Mouse (Mus musculus) liver, adult 2 months (tissue): ENCODE measurements around the gene Arhgef16.

Experiments used
- CTCF ChIP-seq: fragments of 200-500 bp; IDR thresholded peaks from 2 replicates; pipeline ENCODE4 v1.5.1; 2011; ENCODE audit warnings: low read depth, low read length, control low read depth
- POLR2A ChIP-seq: fragments of 200-500 bp; IDR thresholded peaks from 2 replicates; pipeline ENCODE4 v1.6.1; 2011; ENCODE audit warnings: low read length, control low read depth; ENCODE audit not compliant: insufficient read depth; ENCODE audit errors: extremely low read depth

GRCm38 (mm10) chr4:154325410-154325809, 23.9 kb upstream of the Arhgef16 start:
- TF ChIP-seq CTCF, result no peak
- no peak for TF ChIP-seq POLR2A
